Mouse (Mus musculus) lung, embryonic 15.5 days (tissue): Measurements from ENCODE around the gene Ugt1a9. TPM values are rescaled to one million over a fixed set of nuclear protein-coding genes. Genes with fewer than 3 reads are reported as not detected.
A peak's percentile ranks its signal among the peaks of the same experiment; 100 is the strongest.
"Not testable (repeated sequence)": the region's sequence is repeated elsewhere in the genome, so short reads cannot be mapped to it uniquely, and the experiment has no call there.

Source experiments
- ATAC-seq: fragments of 200-750 bp; cut with Nextera tagmentation; 2 replicates; pipeline ENCODE4 v1.8.0; 2017; ENCODE audit warnings: moderate number of reproducible peaks, borderline replicate concordance; ENCODE audit not compliant: low FRiP score, low TSS enrichment; ENCODE audit errors: extremely low read depth
- H3K27ac ChIP-seq: fragments of 300-500 bp; sonication (generic); 2 replicates; pipeline ENCODE4 v1.5.1; 2015; ENCODE audit warnings: moderate library complexity, mild to moderate bottlenecking, inconsistent platforms
- H3K27me3 ChIP-seq: fragments of 300-500 bp; sonication (generic); 2 replicates; pipeline ENCODE4 v1.6.1; 2015; ENCODE audit warnings: inconsistent platforms
- H3K36me3 ChIP-seq: fragments of 300-500 bp; sonication (generic); 2 replicates; pipeline ENCODE4 v1.6.1; 2015; ENCODE audit warnings: inconsistent platforms
- H3K4me1 ChIP-seq: fragments of 300-500 bp; sonication (generic); 2 replicates; pipeline ENCODE4 v1.6.1; 2015; ENCODE audit warnings: inconsistent platforms
- H3K4me2 ChIP-seq: fragments of 300-500 bp; sonication (generic); 2 replicates; pipeline ENCODE4 v1.6.1; 2015; ENCODE audit warnings: inconsistent platforms, mild to moderate bottlenecking, moderate library complexity
- H3K4me3 ChIP-seq: fragments of 300-500 bp; sonication (generic); 2 replicates; pipeline ENCODE4 v1.5.1; 2015; ENCODE audit warnings: mild to moderate bottlenecking, inconsistent platforms
- H3K9ac ChIP-seq: fragments of 300-500 bp; sonication (generic); 2 replicates; pipeline ENCODE4 v1.6.1; 2015; ENCODE audit warnings: inconsistent platforms
- H3K9me3 ChIP-seq: fragments of 300-500 bp; sonication (generic); 2 replicates; pipeline ENCODE4 v1.6.1; 2016; ENCODE audit warnings: inconsistent platforms
- WGBS: fragments of 180-500 bp; shearing (Covaris S2); methylation state at CpG from one replicate; pipeline ENCODE4 v1.1.7; 2015; 5-methylcytosine and 5-hydroxymethylcytosine counted together
- polyA plus RNA-seq: library from polyadenylated mRNA; unstranded; fragments of >200 nt; fragmentation: Nextera tagmentation; extraction: Ambion mirVana; gene quantifications from 2 replicates; pipeline ENCODE4 v1.2.1, GENCODE M21; 2015

Gene Ugt1a9
- polyA plus RNA-seq, 1 experiment from 2014 or later, result not detected

DNA sequence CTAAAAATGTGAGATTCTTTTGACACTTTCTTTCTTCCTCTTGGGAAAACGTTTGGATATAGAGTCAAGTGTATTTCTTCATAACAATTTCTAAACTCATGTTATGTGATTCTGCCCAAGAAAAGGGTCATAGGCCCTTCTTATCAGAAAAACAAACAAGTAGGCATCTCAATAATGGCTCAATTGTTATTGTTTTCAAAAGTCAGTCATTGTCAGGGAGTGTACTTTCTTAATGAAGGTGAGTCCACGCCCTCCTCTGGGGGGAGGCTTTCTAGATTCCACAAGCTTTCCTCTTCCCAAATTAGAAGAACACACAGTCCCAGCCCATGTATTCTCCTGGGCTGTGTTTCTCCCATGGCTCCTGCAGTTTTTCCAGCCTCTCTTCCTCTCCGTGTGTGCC is 16.9 kb downstream of the Ugt1a9 start, which contains the start of gene Ugt1a8:
Gene Ugt1a8, plus strand, starts transcription at position 301 of the 400 bp plus-strand sequence.
- Histone ChIP-seq H3K4me3 (no peak within 1 kb of the TSS), H3K36me3 (no peaks in the 10 kb centered on the region), H3K27ac (no peak within 1 kb of the TSS), H3K9me3 (no peaks in the 10 kb centered on the region), H3K9ac (no peak within 1 kb of the TSS), H3K4me1 (no peaks in the 10 kb centered on the region), H3K4me2 (no peak within 1 kb of the TSS), H3K27me3 (no peaks in the 10 kb centered on the region)
- no peak for ATAC-seq
- WGBS, result 55% methylated on average over 3 of the region's 3 CpGs

DNA sequence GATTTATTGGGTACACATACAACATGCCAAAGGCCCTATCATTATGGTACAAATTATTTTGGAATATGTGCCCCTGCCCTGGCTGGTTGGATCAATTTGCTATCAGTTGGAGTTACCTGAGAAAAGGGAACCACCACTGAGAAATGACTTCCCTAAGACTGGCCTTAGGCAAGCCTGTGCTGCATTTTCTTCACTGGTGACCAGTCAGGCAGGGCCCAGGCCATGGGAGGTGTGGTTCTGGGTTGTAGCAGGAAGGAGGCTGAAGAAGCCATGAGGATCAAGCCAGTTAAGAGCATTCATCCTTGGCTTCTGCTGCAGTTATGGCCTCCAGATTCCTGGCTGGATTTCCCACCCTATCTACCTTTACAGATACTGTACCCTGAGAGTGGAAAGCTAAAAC is 21.7 kb downstream of the Ugt1a9 start:
- Histone ChIP-seq H3K4me3 (no peak overlapping the region), H3K9me3 (no peaks in the 10 kb centered on the region), H3K9ac (no peak overlapping the region), H3K27me3 (no peaks in the 10 kb centered on the region), H3K4me2 (no peak overlapping the region), H3K27ac (no peak overlapping the region), H3K4me1 (peaks cover 5% of the 10 kb centered on the region), H3K36me3 (no peaks in the 10 kb centered on the region)
- ATAC-seq, result no peak

DNA sequence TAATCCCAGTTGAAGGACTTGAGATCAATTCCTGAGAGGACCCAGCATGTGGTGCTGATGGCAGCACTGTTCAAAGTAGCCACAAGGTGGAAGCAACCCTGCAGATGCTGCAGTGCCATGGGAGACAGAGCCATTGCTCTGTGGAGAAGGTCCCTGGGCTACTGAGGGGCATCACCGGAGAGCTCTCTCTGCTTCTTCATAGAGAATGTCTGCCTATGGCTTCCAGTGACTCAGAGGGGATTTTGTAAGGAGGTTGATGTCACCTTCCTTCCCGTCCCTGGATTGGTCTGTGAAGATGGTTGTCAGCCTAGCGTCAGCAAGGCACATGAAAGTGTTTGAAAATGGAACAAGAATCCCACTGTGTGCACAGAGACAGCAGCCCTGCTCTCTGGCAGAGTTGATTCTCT is 23.7 kb downstream of the Ugt1a9 start:
- not testable (repeated sequence) for H3K36me3 ChIP-seq, H3K9me3 ChIP-seq, H3K4me1 ChIP-seq, ATAC-seq, H3K27me3 ChIP-seq, H3K9ac ChIP-seq, H3K4me3 ChIP-seq, H3K4me2 ChIP-seq
- H3K27ac ChIP-seq, result peak overlapping the region; percentile 65
- 63% methylated on average over 3 of the region's 3 CpGs for WGBS

DNA sequence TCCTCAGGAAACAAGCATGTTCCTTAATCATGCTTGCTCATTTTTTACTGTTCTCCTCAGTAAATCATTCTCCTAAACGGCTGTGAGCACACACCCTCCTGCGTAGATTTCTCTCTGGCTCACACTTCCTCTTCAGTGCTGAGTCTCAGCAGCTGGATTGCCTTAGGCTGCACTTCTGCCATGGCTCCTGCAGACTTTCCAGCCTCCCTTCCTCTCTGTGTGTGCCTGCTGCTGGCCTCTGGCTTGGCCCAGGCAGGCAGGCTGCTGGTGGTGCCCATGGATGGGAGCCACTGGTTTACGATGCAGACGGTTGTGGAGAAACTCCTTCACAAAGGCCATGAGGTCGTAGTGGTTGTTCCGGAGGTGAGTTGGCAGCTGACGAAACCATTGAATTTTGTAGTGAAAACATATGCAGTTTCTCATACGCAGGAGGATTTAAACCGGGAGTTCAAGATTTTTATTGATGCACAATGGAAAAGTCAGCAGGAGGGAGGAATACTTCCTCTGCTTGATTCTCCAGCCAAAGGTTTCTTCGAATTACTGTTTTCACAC is 24.4 kb downstream of the Ugt1a9 start, which contains the start of gene Ugt1a7c:
Gene Ugt1a7c, plus strand, starts transcription at position 122 of the 552 bp plus-strand sequence.
- Histone ChIP-seq H3K27me3 (no peaks in the 10 kb centered on the region), H3K4me1 (peaks cover 5% of the 10 kb centered on the region), H3K9ac (no peak within 1 kb of the TSS), H3K4me2 (peak within 1 kb of the TSS; percentile 21; the same call in 1 of the 2 replicates), H3K36me3 (no peaks in the 10 kb centered on the region), H3K27ac (peak within 1 kb of the TSS; percentile 65), H3K9me3 (no peaks in the 10 kb centered on the region), H3K4me3 (no peak within 1 kb of the TSS)
- ATAC-seq, result peak; percentile 88
- 31% methylated on average over 10 of the region's 10 CpGs for WGBS

DNA sequence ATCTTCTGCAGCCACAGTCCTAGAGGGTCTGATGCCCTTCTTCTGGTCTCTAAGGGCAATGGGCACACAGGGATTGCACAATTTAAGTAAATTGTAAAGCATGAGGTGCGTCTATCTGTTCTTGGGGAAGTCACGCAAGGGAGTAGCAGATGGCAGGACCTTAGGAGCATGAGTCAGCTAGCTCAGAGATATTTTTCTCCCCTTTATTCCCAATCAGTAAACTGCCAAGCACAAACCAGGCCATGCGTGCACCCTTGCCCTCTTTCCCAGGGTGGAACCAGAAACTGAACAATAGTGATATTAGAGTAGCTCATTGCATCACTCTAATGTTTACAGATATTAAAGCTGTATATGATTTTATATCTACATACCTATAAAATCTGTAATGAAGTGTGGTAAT is 27.9 kb downstream of the Ugt1a9 start:
- H3K27me3 ChIP-seq, H3K27ac ChIP-seq, H3K9me3 ChIP-seq, ATAC-seq, H3K4me1 ChIP-seq, H3K4me3 ChIP-seq, H3K36me3 ChIP-seq, H3K4me2 ChIP-seq, H3K9ac ChIP-seq: not testable (repeated sequence)
- 77% methylated on average over 3 of the region's 3 CpGs for WGBS

DNA sequence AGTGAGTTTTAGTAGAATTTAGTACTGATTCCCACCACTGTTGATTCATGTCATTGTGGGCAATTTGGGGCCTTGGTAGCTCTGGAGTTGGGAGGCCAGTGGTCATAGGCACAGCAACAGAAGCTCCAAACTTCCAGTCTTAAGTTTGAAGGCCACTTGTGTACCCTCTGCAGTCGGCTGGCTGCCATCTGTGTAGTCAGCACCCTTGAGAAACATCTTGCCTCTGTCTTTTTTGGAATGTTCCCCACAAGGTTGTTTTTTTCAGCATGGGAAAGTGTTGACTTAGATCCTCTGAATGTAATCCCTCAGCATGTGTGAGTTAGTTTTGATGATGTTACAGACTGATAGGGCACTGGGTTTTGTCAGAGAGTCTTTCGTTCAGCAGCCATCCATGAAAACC is 29.1 kb downstream of the Ugt1a9 start:
- H3K27ac ChIP-seq, ATAC-seq, H3K9ac ChIP-seq, H3K4me3 ChIP-seq, H3K4me2 ChIP-seq, H3K36me3 ChIP-seq, H3K27me3 ChIP-seq, H3K4me1 ChIP-seq, H3K9me3 ChIP-seq: not testable (repeated sequence)
- WGBS, result 79% methylated on average over 2 of the region's 2 CpGs

DNA sequence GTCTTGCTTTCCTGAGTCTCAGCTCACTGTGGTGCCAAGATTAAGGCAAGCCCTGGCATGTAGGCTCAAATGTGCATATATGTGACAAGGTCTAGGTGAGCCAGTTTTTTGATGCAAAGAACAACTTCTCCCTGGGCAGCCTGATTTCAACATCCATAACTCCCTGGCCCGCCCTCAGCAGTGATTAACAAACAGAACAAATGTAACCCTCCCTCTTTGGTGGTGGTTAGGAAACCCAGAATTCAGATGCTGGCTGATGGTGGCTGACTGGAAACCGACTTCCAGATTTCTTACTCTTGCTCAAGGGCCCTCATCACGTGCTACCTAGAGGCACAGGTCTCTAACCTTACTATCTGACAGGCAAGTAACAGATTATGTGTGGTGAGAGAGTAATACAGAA is 32.4 kb downstream of the Ugt1a9 start, which contains the start of gene Ugt1a6b:
Gene Ugt1a6b, plus strand, starts transcription at position 234 of the 400 bp plus-strand sequence.
- H3K4me1 ChIP-seq, H3K36me3 ChIP-seq, H3K9me3 ChIP-seq, ATAC-seq, H3K4me3 ChIP-seq, H3K4me2 ChIP-seq, H3K27me3 ChIP-seq, H3K27ac ChIP-seq, H3K9ac ChIP-seq: not testable (repeated sequence)
- 37% methylated on average over 3 of the region's 3 CpGs for WGBS

DNA sequence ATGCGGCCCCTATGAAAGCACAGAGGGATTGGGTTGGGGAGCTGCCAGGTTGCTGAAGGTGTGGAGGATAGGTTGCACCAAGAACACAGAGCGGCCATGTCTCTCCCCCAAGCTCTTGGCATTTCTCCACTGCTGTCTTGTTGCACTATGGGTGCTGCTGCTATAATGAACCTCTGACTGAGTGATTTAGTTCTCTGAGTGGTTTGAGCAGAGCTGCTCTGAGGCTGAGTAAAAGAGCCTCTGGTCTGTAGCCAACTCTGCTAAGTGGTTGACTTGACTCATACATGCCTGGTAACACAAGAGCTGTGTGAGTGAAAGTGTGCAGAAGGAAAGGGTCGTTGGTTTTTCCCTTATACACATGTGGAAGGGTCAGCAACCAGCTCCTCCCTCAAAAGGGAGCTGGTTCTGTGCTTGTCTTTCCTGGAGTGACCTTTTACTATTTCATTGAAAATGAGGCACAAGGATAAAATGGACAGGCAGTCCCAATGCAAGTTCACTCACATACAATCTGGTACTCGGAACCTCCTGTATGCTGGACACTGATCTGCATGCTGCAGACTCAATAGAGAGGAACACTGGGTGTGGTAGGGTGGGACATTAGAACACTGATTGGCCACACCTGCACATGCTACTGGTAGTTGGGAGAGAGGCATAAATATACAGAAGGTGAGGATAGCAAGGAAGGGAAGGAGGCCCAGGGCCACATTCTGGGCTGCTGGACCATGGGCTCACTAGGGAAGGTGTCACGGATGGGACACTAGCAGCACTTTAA is 33.3 kb downstream of the Ugt1a9 start:
- H3K36me3 ChIP-seq, H3K9ac ChIP-seq, H3K27ac ChIP-seq, H3K4me1 ChIP-seq, H3K27me3 ChIP-seq, H3K4me2 ChIP-seq, H3K4me3 ChIP-seq, H3K9me3 ChIP-seq: not testable (repeated sequence)
- peak; percentile 11; the same call in 1 of the 2 replicates for ATAC-seq
- 62% methylated on average over 4 of the region's 5 CpGs for WGBS

DNA sequence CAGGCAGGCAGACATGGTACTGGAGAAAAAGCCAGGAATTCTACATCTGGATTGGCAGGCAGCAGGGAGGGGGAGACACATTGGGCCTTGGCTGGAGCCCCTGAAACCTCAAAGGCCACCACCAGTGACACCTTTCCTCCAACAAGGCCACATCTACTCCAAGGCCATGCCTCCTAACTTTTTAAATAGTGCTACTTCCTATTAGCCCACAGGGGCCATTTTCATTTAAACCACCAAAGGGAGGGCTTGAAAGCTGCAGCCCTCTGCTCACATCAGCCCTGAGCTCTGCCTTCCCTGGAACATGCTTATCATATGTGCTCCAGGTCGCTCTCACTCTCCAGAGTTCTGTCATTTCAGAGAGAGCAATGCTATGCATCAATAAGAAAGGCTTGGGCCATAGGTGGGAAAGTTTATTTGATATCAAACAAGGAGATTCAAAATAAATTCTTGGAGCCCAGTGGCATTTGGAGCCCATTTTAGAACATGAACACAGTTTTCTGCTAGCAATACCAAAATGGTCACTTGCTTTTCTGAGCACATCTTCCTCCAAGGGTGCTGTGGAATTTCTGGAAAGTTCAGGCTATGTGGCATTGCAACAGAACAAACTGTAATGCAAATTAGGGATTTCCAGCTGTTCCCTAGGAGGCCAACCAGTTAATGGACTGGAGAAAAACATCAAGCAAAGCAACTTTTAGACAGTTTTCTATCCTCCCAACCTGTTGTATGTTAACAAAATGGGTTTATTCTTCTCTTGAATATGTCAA is 34.2 kb downstream of the Ugt1a9 start:
- Histone ChIP-seq H3K27me3 (no peaks in the 10 kb centered on the region), H3K4me2 (no peak overlapping the region), H3K9me3 (no peaks in the 10 kb centered on the region), H3K27ac (no peak overlapping the region), H3K9ac (no peak overlapping the region), H3K4me3 (no peak overlapping the region), H3K4me1 (no peaks in the 10 kb centered on the region), H3K36me3 (no peaks in the 10 kb centered on the region)
- WGBS, result 85% methylated on average over 1 of the region's 1 CpGs
- no peak for ATAC-seq

DNA sequence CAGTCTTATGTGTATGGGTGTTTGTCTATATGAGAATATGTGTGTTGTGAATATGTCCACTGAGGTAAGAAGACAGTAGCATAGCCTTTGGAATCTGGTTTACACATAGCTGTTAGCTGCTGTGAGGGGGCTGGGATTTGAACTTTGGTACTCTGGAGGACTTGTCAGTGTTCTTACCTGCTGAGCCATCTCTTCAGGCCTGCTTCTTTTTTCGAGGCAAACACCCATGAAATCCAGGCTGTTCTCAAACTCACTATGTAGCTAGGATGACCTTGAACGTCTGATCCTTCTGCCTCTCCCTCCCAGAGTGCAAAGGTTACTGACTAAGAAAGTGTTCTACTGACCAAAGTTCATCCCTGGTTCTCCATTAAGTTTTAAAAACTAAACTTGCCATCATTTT is 35.1 kb downstream of the Ugt1a9 start:
- ATAC-seq, result no peak
- H3K4me1 ChIP-seq, result no peaks in the 10 kb centered on the region
- no peaks in the 10 kb centered on the region for H3K36me3 ChIP-seq
- H3K9ac ChIP-seq, result no peak overlapping the region
- no peak overlapping the region for H3K4me2 ChIP-seq
- no peaks in the 10 kb centered on the region for H3K9me3 ChIP-seq
- H3K4me3 ChIP-seq, result no peak overlapping the region
- no peak overlapping the region for H3K27ac ChIP-seq
- WGBS, result 53% methylated on average over 2 of the region's 2 CpGs
- no peaks in the 10 kb centered on the region for H3K27me3 ChIP-seq

DNA sequence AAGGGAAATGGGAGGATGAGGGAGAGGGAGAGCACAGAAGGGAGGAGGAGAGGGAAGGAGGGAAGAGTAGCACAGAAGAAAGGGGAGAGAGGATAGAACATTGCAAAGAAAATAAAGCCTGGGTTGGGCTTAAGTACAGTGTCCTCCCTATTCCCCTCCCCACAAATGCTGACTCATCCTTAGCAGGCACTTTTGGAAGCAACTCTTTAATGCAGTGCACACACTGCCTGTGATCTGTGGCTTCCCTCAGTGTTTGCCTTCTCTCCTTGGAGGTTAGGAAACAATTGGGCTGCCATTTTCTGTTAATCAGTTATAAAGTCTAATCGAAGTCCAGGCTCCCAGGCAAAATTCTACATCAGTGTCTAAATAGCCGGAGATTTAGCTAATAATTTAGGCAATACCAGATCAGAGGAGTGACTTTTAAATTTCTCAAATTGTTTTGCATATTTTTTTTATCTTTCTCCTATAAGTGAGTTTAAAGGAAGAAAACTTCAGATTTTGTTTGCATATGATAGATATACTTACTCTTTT is 38.5 kb downstream of the Ugt1a9 start:
- H3K27ac ChIP-seq, H3K36me3 ChIP-seq, ATAC-seq, H3K4me2 ChIP-seq, H3K27me3 ChIP-seq, H3K9ac ChIP-seq, H3K4me3 ChIP-seq, H3K9me3 ChIP-seq, H3K4me1 ChIP-seq: not testable (repeated sequence)
- WGBS, result 53% methylated on average over 2 of the region's 2 CpGs

DNA sequence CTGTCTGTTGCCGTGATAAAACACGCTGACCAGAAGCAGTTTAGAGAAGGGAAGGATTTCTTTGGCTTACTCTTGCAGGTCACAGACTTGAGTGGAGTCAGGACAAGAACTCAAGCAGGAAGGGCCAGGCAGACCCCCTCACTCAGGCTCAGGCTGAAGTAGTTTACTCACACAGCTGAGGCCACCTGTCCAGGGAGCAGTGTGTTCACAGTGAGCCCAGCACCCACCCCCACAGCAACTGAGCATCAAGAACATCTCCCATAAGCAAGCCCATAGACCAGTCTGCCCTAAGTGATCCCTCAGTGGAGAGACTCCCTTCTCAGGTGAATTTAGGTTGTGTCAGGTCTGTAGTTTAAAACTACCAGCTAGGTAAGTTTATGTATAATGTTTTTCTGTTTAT is 39.0 kb downstream of the Ugt1a9 start:
- not testable (repeated sequence) for H3K27me3 ChIP-seq, H3K9ac ChIP-seq, ATAC-seq, H3K4me3 ChIP-seq, H3K36me3 ChIP-seq, H3K4me2 ChIP-seq, H3K27ac ChIP-seq, H3K4me1 ChIP-seq, H3K9me3 ChIP-seq
- WGBS, result 50% methylated on average over 2 of the region's 2 CpGs
